Mouse (Mus musculus) heart, embryonic 11.5 days (tissue): ENCODE data around the gene Ankrd27. TPM values are rescaled to one million over a fixed set of nuclear protein-coding genes. Genes with fewer than 3 reads are reported as not detected.

Experiments used
- ATAC-seq: fragments of 200-750 bp; cut with Nextera tagmentation; replicated peaks from 2 replicates; pipeline ENCODE4 v1.8.0; 2017; ENCODE audit warnings: moderate library complexity; ENCODE audit not compliant: insufficient number of reproducible peaks, low FRiP score, low TSS enrichment
- H3K27ac ChIP-seq: fragments of 300-500 bp; sonication (generic); 2 replicates; pipeline ENCODE4 v1.5.1; 2014; ENCODE audit warnings: mild to moderate bottlenecking, low read depth, low read length
- H3K27me3 ChIP-seq: fragments of 300-500 bp; sonication (generic); 2 replicates; pipeline ENCODE4 v1.6.1; 2014; ENCODE audit warnings: mild to moderate bottlenecking, low read length, mixed read lengths; ENCODE audit not compliant: control insufficient read depth, insufficient read depth
- H3K36me3 ChIP-seq: fragments of 300-500 bp; sonication (generic); 2 replicates; pipeline ENCODE4 v1.6.1; 2014; ENCODE audit warnings: mild to moderate bottlenecking, low read length, moderate library complexity, mixed read lengths; ENCODE audit not compliant: control insufficient read depth, insufficient read depth
- H3K4me1 ChIP-seq: fragments of 300-500 bp; sonication (generic); 2 replicates; pipeline ENCODE4 v1.6.1; 2014; ENCODE audit warnings: low read length; ENCODE audit not compliant: control insufficient read depth, insufficient read depth
- H3K4me2 ChIP-seq: fragments of 300-500 bp; sonication (generic); 2 replicates; pipeline ENCODE4 v1.6.1; 2014; ENCODE audit warnings: mild to moderate bottlenecking, moderate library complexity
- H3K4me3 ChIP-seq: fragments of 300-500 bp; sonication (generic); 2 replicates; pipeline ENCODE4 v1.5.1; 2014; ENCODE audit warnings: low read depth, low read length
- H3K9ac ChIP-seq: fragments of 300-500 bp; sonication (generic); 2 replicates; pipeline ENCODE4 v1.6.1; 2014; ENCODE audit warnings: mild to moderate bottlenecking, low read depth, low read length, moderate library complexity
- H3K9me3 ChIP-seq: fragments of 300-500 bp; sonication (generic); replicated peaks from 2 replicates; pipeline ENCODE4 v1.6.1; 2016; ENCODE audit warnings: low read length; ENCODE audit not compliant: control insufficient read depth
- WGBS: fragments of 180-500 bp; shearing (Covaris S2); extraction: QIAGEN DNeasy Blood & Tissue Kit; methylation state at CpG from one replicate; pipeline ENCODE4 v1.1.7; 2014; ENCODE audit not compliant: insufficient replicate concordance; 5-methylcytosine and 5-hydroxymethylcytosine counted together
- polyA plus RNA-seq: library from polyadenylated mRNA; unstranded; fragments of >200 nt; fragmentation: Nextera tagmentation; extraction: Ambion mirVana; gene quantifications from 2 replicates; pipeline ENCODE4 v1.2.1, GENCODE M21; 2014

The Ankrd27 gene
- polyA plus RNA-seq, 1 experiment from 2014 or later = 15.5 TPM

DNA sequence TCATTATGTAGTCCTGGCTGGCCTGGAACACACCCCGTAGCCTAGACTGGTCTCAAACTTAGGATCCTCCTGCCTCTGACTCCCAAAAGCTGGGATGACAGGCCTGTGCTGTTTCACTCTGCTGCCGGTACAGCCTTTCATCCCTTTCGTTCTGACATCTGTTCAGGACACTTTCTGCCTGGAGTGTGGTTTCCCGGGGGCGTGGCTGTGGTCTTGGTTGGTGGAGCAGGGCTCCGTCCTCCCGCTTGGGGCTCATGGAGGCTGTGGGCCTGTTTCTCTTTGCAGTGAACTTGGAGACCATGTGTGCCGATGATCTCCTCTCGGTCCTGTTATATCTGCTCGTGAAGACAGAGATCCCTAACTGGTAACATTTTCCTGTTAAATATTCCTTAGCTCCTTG is 20.8 kb downstream of the Ankrd27 start:
- ATAC-seq = no peak
- H3K36me3 ChIP-seq = peaks cover 30% of the 10 kb centered on the region
- H3K27me3 ChIP-seq = no peaks in the 10 kb centered on the region
- 91% methylated on average over 10 of the region's 10 CpGs for WGBS
- H3K9ac ChIP-seq = no peak overlapping the region
- no peak overlapping the region for H3K4me2 ChIP-seq
- no peak overlapping the region for H3K4me3 ChIP-seq
- no peak overlapping the region for H3K27ac ChIP-seq
- H3K4me1 ChIP-seq = no peaks in the 10 kb centered on the region
- H3K9me3 ChIP-seq = no peaks in the 10 kb centered on the region

DNA sequence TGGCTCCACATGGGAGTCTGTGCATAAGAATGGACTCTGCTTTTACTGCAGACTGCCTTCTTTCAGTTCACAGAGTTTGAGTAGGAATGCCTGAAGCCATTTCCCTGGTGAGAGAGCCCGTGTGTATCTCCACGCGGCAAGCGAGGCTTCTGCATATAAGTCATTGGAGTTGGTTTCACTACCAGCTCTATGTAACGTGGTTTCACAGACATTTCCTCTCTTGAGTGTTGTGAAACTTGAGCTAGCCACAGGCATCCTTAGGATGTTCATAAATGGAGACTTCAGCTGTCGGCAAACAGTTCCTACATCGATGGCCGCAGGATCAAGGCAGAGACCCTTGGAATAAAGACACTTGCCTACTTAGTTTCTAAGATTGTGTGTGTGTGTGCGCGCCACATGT is 23.2 kb downstream of the Ankrd27 start:
- Histone ChIP-seq H3K27ac (no peak overlapping the region), H3K9me3 (no peaks in the 10 kb centered on the region), H3K9ac (no peak overlapping the region), H3K36me3 (peaks cover 26% of the 10 kb centered on the region), H3K4me1 (no peaks in the 10 kb centered on the region), H3K4me2 (no peak overlapping the region), H3K4me3 (no peak overlapping the region), H3K27me3 (no peaks in the 10 kb centered on the region)
- whole genome bisulfite sequencing = 94% methylated on average over 10 of the region's 10 CpGs
- ATAC-seq = no peak

DNA sequence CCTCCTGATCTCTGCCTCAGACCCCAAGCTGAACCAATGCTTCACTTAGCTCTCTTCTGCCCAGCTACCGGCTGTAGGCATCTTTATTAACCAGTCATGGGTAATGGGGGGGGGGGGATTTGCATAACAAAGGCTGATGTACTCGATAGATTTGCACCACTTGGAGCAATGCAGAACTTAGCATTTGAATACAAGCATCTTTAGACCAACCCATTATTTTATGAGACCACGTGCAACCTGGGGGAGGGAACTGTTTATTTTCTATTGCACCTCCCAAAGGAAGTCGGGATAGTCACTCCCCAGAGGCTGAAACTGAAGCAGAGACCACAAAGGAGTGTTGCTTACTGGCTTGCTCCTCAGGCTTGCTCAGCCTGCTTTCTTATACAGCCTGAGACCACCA is 31.5 kb downstream of the Ankrd27 start:
- no peak for ATAC-seq
- 75% methylated on average over 4 of the region's 4 CpGs for WGBS
- peaks cover 31% of the 10 kb centered on the region for H3K36me3 ChIP-seq

DNA sequence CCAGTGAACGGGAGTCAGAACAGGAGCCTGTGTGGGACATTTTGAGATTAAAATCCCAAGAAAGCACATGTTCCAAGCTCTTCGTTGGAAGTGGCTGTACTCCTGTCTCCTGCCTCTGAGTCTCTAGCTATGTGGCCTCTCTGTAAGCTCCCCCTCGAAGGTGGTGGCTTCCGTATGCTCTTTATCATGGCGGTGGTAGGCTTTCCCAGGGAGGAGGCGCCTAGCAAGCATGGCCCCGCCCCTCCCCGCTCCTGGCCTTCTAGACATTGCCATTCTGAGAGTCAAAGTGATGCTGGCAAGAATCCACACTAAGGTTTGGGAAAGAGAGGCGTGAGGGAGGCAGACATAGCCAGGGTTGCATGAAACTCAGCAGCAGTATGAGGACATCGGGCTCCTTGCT is 36.6 kb downstream of the Ankrd27 start:
- Histone ChIP-seq H3K27me3 (no peaks in the 10 kb centered on the region), H3K4me2 (no peak overlapping the region), H3K4me3 (no peak overlapping the region), H3K9ac (no peak overlapping the region), H3K4me1 (no peaks in the 10 kb centered on the region), H3K36me3 (peaks cover 27% of the 10 kb centered on the region), H3K9me3 (no peaks in the 10 kb centered on the region), H3K27ac (no peak overlapping the region)
- WGBS = 84% methylated on average over 10 of the region's 10 CpGs
- ATAC-seq = no peak

More for the DNA sequence above, 31.5 kb downstream of the Ankrd27 start:
- no peaks in the 10 kb centered on the region for H3K9me3 ChIP-seq
- no peaks in the 10 kb centered on the region for H3K4me1 ChIP-seq
- H3K4me3 ChIP-seq = no peak overlapping the region
- H3K4me2 ChIP-seq = no peak overlapping the region
- no peak overlapping the region for H3K9ac ChIP-seq
- H3K27ac ChIP-seq = no peak overlapping the region
- no peaks in the 10 kb centered on the region for H3K27me3 ChIP-seq

DNA sequence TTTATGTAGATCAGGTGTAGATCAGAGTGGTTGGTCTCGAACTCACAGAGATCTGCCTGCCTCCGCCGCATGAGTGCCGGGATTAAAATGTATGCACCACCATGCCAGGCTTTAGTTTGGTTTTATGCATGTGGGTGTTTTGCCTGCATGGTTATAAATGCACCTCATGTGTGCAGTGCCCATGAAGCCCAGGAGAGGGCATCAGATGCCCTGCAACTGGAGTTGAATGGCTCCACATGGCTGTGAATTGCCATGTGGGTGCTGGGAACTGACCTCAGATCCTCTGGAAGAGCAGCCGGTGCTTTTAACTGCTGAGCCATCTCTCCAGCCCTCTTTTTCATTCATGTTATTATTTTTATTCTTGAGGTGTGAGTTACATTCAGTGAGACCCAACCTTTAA is 40.0 kb downstream of the Ankrd27 start:
- H3K27ac ChIP-seq = no peak overlapping the region
- H3K4me2 ChIP-seq = no peak overlapping the region
- H3K27me3 ChIP-seq = no peaks in the 10 kb centered on the region
- no peak for ATAC-seq
- no peaks in the 10 kb centered on the region for H3K9me3 ChIP-seq
- peaks cover 36% of the 10 kb centered on the region for H3K36me3 ChIP-seq
- no peaks in the 10 kb centered on the region for H3K4me1 ChIP-seq
- no peak overlapping the region for H3K4me3 ChIP-seq
- no peak overlapping the region for H3K9ac ChIP-seq
- 97% methylated on average over 5 of the region's 5 CpGs for WGBS

DNA sequence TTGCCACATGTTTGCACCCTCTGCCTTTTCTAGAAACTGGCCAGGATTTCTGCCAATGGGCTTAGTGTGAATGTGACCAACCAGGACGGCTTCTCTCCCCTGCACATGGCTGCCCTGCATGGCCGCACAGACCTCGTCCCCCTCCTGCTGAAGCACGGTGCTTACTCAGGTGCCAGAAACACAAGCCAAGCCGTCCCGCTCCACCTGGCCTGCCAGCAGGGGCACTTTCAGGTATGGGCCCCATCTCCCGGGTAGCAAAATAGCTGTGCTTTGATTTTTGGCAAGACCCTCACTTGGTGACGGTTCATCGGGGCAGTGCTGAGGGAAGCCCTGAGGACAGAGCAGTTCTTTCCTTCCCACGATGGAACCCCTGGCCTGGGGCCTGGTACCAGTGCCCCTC is 41.3 kb downstream of the Ankrd27 start:
- 92% methylated on average over 10 of the region's 10 CpGs for WGBS
- no peaks in the 10 kb centered on the region for H3K4me1 ChIP-seq
- H3K27ac ChIP-seq = no peak overlapping the region
- H3K27me3 ChIP-seq = no peaks in the 10 kb centered on the region
- no peak overlapping the region for H3K4me3 ChIP-seq
- no peaks in the 10 kb centered on the region for H3K9me3 ChIP-seq
- no peak for ATAC-seq
- H3K36me3 ChIP-seq = peaks cover 35% of the 10 kb centered on the region
- H3K9ac ChIP-seq = no peak overlapping the region
- H3K4me2 ChIP-seq = no peak overlapping the region

DNA sequence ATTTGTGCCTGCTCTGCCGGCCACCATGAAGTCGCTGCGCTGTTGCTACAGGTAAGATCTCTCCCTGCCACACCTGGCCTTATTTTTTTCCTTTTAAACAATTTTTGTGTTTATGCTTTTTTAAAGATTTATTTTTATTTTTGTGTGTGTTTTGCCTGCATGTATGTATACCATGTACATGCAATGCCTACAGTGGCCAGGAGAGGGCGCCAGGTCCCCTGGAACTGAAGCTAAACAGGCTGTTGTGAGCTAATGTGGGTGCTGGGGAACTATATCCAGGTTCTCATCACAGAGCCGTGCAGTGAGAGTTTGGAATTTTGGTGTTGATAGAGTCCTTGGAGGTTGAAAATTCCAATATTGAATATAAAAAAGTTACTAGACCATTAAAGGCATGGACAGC is 42.5 kb downstream of the Ankrd27 start:
- Histone ChIP-seq H3K27ac (no peak overlapping the region), H3K27me3 (no peaks in the 10 kb centered on the region), H3K4me1 (no peaks in the 10 kb centered on the region), H3K4me2 (no peak overlapping the region), H3K4me3 (no peak overlapping the region), H3K9me3 (no peaks in the 10 kb centered on the region), H3K9ac (no peak overlapping the region), H3K36me3 (peaks cover 32% of the 10 kb centered on the region)
- 72% methylated on average over 5 of the region's 5 CpGs for WGBS
- no peak for ATAC-seq

DNA sequence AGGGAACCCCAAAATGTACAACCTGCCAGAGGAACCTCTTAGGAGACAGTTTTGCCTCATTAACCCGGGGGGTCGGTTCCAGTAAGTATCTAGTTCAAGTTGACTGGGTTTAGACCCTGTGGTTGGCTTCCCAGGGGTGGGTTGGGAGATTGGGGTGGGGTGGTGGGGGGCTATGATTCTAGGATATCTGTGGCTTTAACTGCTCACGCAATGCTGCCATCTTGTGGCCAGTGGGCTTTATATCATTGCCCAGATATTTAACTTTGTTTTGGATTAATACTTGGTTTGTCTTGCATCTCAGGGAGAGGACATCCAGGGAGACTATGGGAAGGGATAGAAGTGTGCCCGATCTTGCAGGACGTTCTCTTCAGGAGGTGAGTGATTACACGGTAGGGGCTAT is 50.2 kb downstream of the Ankrd27 start:
- no peak for ATAC-seq
- no peak overlapping the region for H3K4me3 ChIP-seq

DNA sequence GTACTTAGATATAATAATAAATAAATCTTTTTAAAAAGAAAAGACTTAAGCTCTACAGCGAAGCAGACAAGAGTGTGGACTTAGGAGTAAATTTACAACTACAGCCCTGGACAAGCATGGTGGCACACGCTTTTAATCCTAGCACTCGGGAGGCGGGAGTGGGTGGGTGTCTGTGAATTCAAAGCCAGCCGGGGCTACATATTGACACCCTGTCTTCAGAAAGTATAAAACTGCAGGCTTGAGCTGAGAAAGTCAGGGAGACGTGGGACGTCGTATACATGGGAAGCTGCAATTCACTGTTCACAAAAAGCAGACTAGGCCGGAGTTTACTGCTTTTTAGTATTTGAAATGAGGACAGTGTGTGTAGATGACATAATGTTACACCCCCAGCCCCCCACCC is 50.8 kb downstream of the Ankrd27 start:
- H3K27me3 ChIP-seq = no peaks in the 10 kb centered on the region
- H3K4me3 ChIP-seq = no peak overlapping the region
- H3K27ac ChIP-seq = no peak overlapping the region
- no peaks in the 10 kb centered on the region for H3K4me1 ChIP-seq
- H3K4me2 ChIP-seq = no peak overlapping the region
- 95% methylated on average over 9 of the region's 9 CpGs for WGBS
- no peak overlapping the region for H3K9ac ChIP-seq
- no peak for ATAC-seq
- peaks cover 31% of the 10 kb centered on the region for H3K36me3 ChIP-seq
- H3K9me3 ChIP-seq = no peaks in the 10 kb centered on the region

More for the DNA sequence above, 50.2 kb downstream of the Ankrd27 start:
- 66% methylated on average over 6 of the region's 6 CpGs for WGBS
- H3K9ac ChIP-seq = no peak overlapping the region
- no peaks in the 10 kb centered on the region for H3K9me3 ChIP-seq
- peaks cover 28% of the 10 kb centered on the region for H3K36me3 ChIP-seq
- no peaks in the 10 kb centered on the region for H3K4me1 ChIP-seq
- H3K27me3 ChIP-seq = no peaks in the 10 kb centered on the region
- no peak overlapping the region for H3K27ac ChIP-seq
- no peak overlapping the region for H3K4me2 ChIP-seq
